Mouse (Mus musculus) small intestine, adult 2 months (tissue): ENCODE measurements around the gene Scn1b.

Experiments used
- CTCF ChIP-seq: fragments of 200-500 bp; IDR thresholded peaks from 2 replicates; pipeline ENCODE4 v1.5.1; 2012; ENCODE audit warnings: low read depth, mild to moderate bottlenecking, control low read depth, inconsistent platforms, low read length, moderate library complexity, mixed read lengths; ENCODE audit not compliant: insufficient replicate concordance, insufficient read length; ENCODE audit errors: extremely low read depth
- POLR2A ChIP-seq: fragments of 200-500 bp; IDR thresholded peaks from 2 replicates; pipeline ENCODE4 v1.6.1; 2012; ENCODE audit warnings: low read depth, mild to moderate bottlenecking, control low read depth, inconsistent platforms, low read length, moderate library complexity

- no peak for TF ChIP-seq POLR2A
- TF ChIP-seq CTCF: peak; percentile 76; the same call in 1 of the 2 replicates
Measured at GRCm38 (mm10) chr7:31130841-31131240, 4.0 kb upstream of the Scn1b start.
